10 mouse cellular contexts compared by ENCODE assay signal in genomic region chr11:76278960-76279852, GRCm38 (mm10). TPM values are rescaled to one million over a fixed set of nuclear protein-coding genes. Genes with fewer than 3 reads are reported as not detected.
DNase-seq lines count a peak whose midpoint lies in the region; ATAC-seq and TF ChIP-seq lines count a peak whose summit lies in the region.
"Had no signal": no experiment of that assay in that cellular context is flagged by ENCODE, and none has a peak within 500 bp of the region (broad histone marks: within the 10 kb centered on the region; RNA-seq: fewer than 3 reads in every experiment).

No protein-coding gene starts in this region.

- peak; percentile 45 for DNase-seq in left cerebral cortex, postnatal 4 days
- DNase-seq in left cerebral cortex, adult 8-10 months (ENCODE audit: low spot score in 2 of 2), result no peak
- DNase-seq in forebrain, embryonic 10.5 days (ENCODE audit: extremely low spot score, low spot score), result no peak
- DNase-seq in hindbrain, postnatal 0 days (ENCODE audit: low spot score), result peak; percentile 65
- DNase-seq: cerebellum, adult 11 months; kidney, adult 18-20 months had no signal

- H3K4me2 ChIP-seq in hindbrain, postnatal 0 days (ENCODE audit: low read depth, low read length), result no peak overlapping the region
- H3K4me2 ChIP-seq in stomach, embryonic 16.5 days (ENCODE audit: low read depth, low read length), result no peak overlapping the region
- H3K4me2 ChIP-seq in intestine, postnatal 0 days (replicated peaks; ENCODE audit: low read depth), result no peak overlapping the region
- H3K4me2 ChIP-seq: heart, embryonic 13.5 days had no signal

- peak overlapping the region; percentile 62 for H3K27ac ChIP-seq in forebrain, embryonic 10.5 days
- H3K27ac ChIP-seq in hindbrain, postnatal 0 days, result peak overlapping the region; percentile 69
- peak overlapping the region; percentile 43; the same call in 1 of the 2 replicates for H3K27ac ChIP-seq in stomach, embryonic 16.5 days (ENCODE audit: low read length)
- H3K27ac ChIP-seq in intestine, postnatal 0 days (ENCODE audit: low read depth, low read length), result no peak overlapping the region
- H3K27ac ChIP-seq: heart, embryonic 13.5 days had no signal

- 60% methylated on average over 14 of the region's 14 CpGs for WGBS in forebrain, embryonic 10.5 days
- 32% methylated on average over 14 of the region's 14 CpGs for WGBS in hindbrain, postnatal 0 days
- 59% methylated on average over 14 of the region's 14 CpGs for WGBS in stomach, embryonic 16.5 days
- WGBS in intestine, postnatal 0 days, result 69% methylated on average over 14 of the region's 14 CpGs

- no peak overlapping the region for H3K4me3 ChIP-seq in forebrain, embryonic 10.5 days
- H3K4me3 ChIP-seq in hindbrain, postnatal 0 days (ENCODE audit: low read length), result no peak overlapping the region
- H3K4me3 ChIP-seq in stomach, embryonic 16.5 days (replicated peaks; ENCODE audit: low read length), result no peak overlapping the region
- no peak overlapping the region for H3K4me3 ChIP-seq in intestine, postnatal 0 days (ENCODE audit: low read depth, low read length)
- H3K4me3 ChIP-seq: heart, embryonic 13.5 days had no signal

- intact Hi-C loops in left cerebral cortex, postnatal 4 days (cut with DNase I), result no loop called here

- no peak for TF ChIP-seq CTCF in hindbrain, postnatal 0 days (IDR thresholded peaks at IDR 0.05; ENCODE audit: low read depth)
- no peak for TF ChIP-seq CTCF in intestine, postnatal 0 days (IDR thresholded peaks at IDR 0.05; ENCODE audit: low read depth)

- 0 out of 2 replicates have a peak overlapping the region, but pooled peaks have one; percentile 17 for H3K9ac ChIP-seq in hindbrain, postnatal 0 days (replicated peaks; ENCODE audit: low read length)
- peak overlapping the region; percentile 26; the same call in 1 of the 2 replicates for H3K9ac ChIP-seq in stomach, embryonic 16.5 days (ENCODE audit: low read length)
- H3K9ac ChIP-seq in intestine, postnatal 0 days (ENCODE audit: low read depth, low read length), result no peak overlapping the region
- H3K9ac ChIP-seq: heart, embryonic 13.5 days had no signal

- peaks cover 42% of the 10 kb centered on the region for H3K36me3 ChIP-seq in forebrain, embryonic 10.5 days (replicated peaks)
- H3K36me3 ChIP-seq in hindbrain, postnatal 0 days (ENCODE audit: insufficient read depth, low read length), result no peaks in the 10 kb centered on the region
- H3K36me3 ChIP-seq in stomach, embryonic 16.5 days (ENCODE audit: control insufficient read depth, insufficient read depth, low read length), result no peaks in the 10 kb centered on the region
- no peaks in the 10 kb centered on the region for H3K36me3 ChIP-seq in intestine, postnatal 0 days (ENCODE audit: control insufficient read depth, insufficient read depth)

- H3K4me1 ChIP-seq in forebrain, embryonic 10.5 days, result peaks cover 19% of the 10 kb centered on the region
- no peaks in the 10 kb centered on the region for H3K4me1 ChIP-seq in hindbrain, postnatal 0 days (ENCODE audit: insufficient read depth, low read length)
- H3K4me1 ChIP-seq in stomach, embryonic 16.5 days (ENCODE audit: control insufficient read depth, insufficient read depth, low read length), result peaks cover 8% of the 10 kb centered on the region
- no peaks in the 10 kb centered on the region for H3K4me1 ChIP-seq in intestine, postnatal 0 days (replicated peaks; ENCODE audit: control insufficient read depth, insufficient read depth, low read length)

- peaks cover 4% of the 10 kb centered on the region for H3K9me3 ChIP-seq in forebrain, embryonic 10.5 days
- H3K9me3 ChIP-seq in hindbrain, postnatal 0 days (ENCODE audit: low read length), result no peaks in the 10 kb centered on the region
- no peaks in the 10 kb centered on the region for H3K9me3 ChIP-seq in stomach, embryonic 16.5 days (replicated peaks; ENCODE audit: control insufficient read depth, low read length)
- no peaks in the 10 kb centered on the region for H3K9me3 ChIP-seq in intestine, postnatal 0 days (ENCODE audit: control insufficient read depth)
- H3K9me3 ChIP-seq: heart, embryonic 13.5 days had no signal

- ATAC-seq in hindbrain, postnatal 0 days, result peak; percentile 35
- ATAC-seq in stomach, embryonic 16.5 days (ENCODE audit: insufficient read depth, low FRiP score), result no peak
- no peak for ATAC-seq in inflammation-experienced regulatory T-cells, adult 6 months
- no peak for ATAC-seq in intestine, postnatal 0 days

- no peaks in the 10 kb centered on the region for H3K27me3 ChIP-seq in forebrain, embryonic 10.5 days (ENCODE audit: poor library complexity, severe bottlenecking)
- no peaks in the 10 kb centered on the region for H3K27me3 ChIP-seq in hindbrain, postnatal 0 days (ENCODE audit: insufficient read depth, low read length)
- H3K27me3 ChIP-seq in stomach, embryonic 16.5 days (ENCODE audit: control insufficient read depth, insufficient read depth, low read length), result no peaks in the 10 kb centered on the region
- no peaks in the 10 kb centered on the region for H3K27me3 ChIP-seq in intestine, postnatal 0 days (replicated peaks; ENCODE audit: control insufficient read depth, insufficient read depth, low read length)
- H3K27me3 ChIP-seq: heart, embryonic 13.5 days had no signal

RNA-seq across cellular contexts. Expression of gene Glod4, which starts 35.7 kb away (rescaled TPM):
- total RNA-seq in left cerebral cortex, postnatal 4 days (2021), result 10 to 100 TPM; 49.7 to 62.0 TPM
- total RNA-seq in left cerebral cortex, adult 8-10 months (2022), result 10 to 100 TPM; 57.4 to 69.0 (median 60.8) TPM
- 129 and 134 TPM in 2 replicates for polyA plus RNA-seq in forebrain, embryonic 10.5 days (2016; fragmentation: Nextera tagmentation; extraction: Ambion mirVana)
- 34.2 and 39.8 TPM in 2 replicates for total RNA-seq in hindbrain, postnatal 0 days (2014; rRNA removed)
- polyA plus RNA-seq in hindbrain, postnatal 0 days (2015; fragmentation: Nextera tagmentation; extraction: Ambion mirVana), result 116 and 118 TPM in 2 replicates
- polyA plus RNA-seq in stomach, embryonic 16.5 days (2015; fragmentation: Nextera tagmentation; extraction: Ambion mirVana), result 116 and 126 TPM in 2 replicates
- polyA plus RNA-seq in inflammation-experienced regulatory T-cells, adult 6 months (2017; shearing (Covaris generic)), result 100 to 1,000 TPM in 1 of 3 experiments, 10 to 100 TPM in 2; 83.0 to 101 (median 84.6) TPM
- 68.9 and 77.2 TPM in 2 replicates for polyA plus RNA-seq in intestine, postnatal 0 days (2015; fragmentation: Nextera tagmentation; extraction: Ambion mirVana)

RNA-seq across cellular contexts. Expression of gene Mrm3, which starts 35.7 kb away (rescaled TPM):
- 10 to 100 TPM; 14.0 to 16.8 TPM for total RNA-seq in left cerebral cortex, postnatal 4 days (2021)
- total RNA-seq in left cerebral cortex, adult 8-10 months (2022), result 10 to 100 TPM; 12.5 to 19.1 (median 18.6) TPM
- 26.3 and 28.1 TPM in 2 replicates for polyA plus RNA-seq in forebrain, embryonic 10.5 days (2016; fragmentation: Nextera tagmentation; extraction: Ambion mirVana)
- 11.9 and 19.2 TPM in 2 replicates for total RNA-seq in hindbrain, postnatal 0 days (2014; rRNA removed)
- 22.5 and 22.8 TPM in 2 replicates for polyA plus RNA-seq in hindbrain, postnatal 0 days (2015; fragmentation: Nextera tagmentation; extraction: Ambion mirVana)
- polyA plus RNA-seq in stomach, embryonic 16.5 days (2015; fragmentation: Nextera tagmentation; extraction: Ambion mirVana), result 22.3 and 24.2 TPM in 2 replicates
- 10 to 100 TPM in 2 of 3 experiments, 1 to 10 TPM in 1; 9.4 to 14.2 (median 12.9) TPM for polyA plus RNA-seq in inflammation-experienced regulatory T-cells, adult 6 months (2017; shearing (Covaris generic))
- 8.4 and 8.9 TPM in 2 replicates for polyA plus RNA-seq in intestine, postnatal 0 days (2015; fragmentation: Nextera tagmentation; extraction: Ambion mirVana)

Comparison
In these comparisons a context has a peak if more than half of its experiments do, and no peak if none do; other contexts are left out.
1. DNase-seq: peak in left cerebral cortex, postnatal 4 days (single experiment) and hindbrain, postnatal 0 days (single experiment); none in left cerebral cortex, adult 8-10 months (0 of 2) and forebrain, embryonic 10.5 days (single experiment).